Mouse (Mus musculus): ENCODE measurements around the gene Dab1. TPM values are rescaled to one million over a fixed set of nuclear protein-coding genes. Genes with fewer than 3 reads are reported as not detected.

The Dab1 gene
- polyA plus RNA-seq, 1 experiment from 2014 or later, result 1.2 TPM

GRCm38 (mm10) chr4:104529905-104530646, 910.9 kb downstream of the Dab1 start:
- Histone ChIP-seq H3K36me3 (no peaks in the 10 kb centered on the region), H3K4me3 (no peak overlapping the region), H3K4me1 (replicated peaks) (no peaks in the 10 kb centered on the region), H3K9me3 (replicated peaks) (no peaks in the 10 kb centered on the region), H3K9ac (no peak overlapping the region), H3K27me3 (no peaks in the 10 kb centered on the region), H3K4me2 (no peak overlapping the region), H3K27ac (no peak overlapping the region)
- WGBS, result 81% methylated on average over 4 of the region's 4 CpGs
- no peak for ATAC-seq (replicated peaks; ENCODE audit: insufficient number of reproducible peaks, insufficient read depth, low FRiP score, low read depth)

GRCm38 (mm10) chr4:104532846-104533245, 913.7 kb downstream of the Dab1 start:
- H3K4me2 ChIP-seq, result no peak overlapping the region
- H3K4me3 ChIP-seq, result no peak overlapping the region
- no peaks in the 10 kb centered on the region for H3K36me3 ChIP-seq
- 82% methylated on average over 4 of the region's 4 CpGs for WGBS
- no peaks in the 10 kb centered on the region for H3K27me3 ChIP-seq
- ATAC-seq (replicated peaks; ENCODE audit: insufficient number of reproducible peaks, insufficient read depth, low FRiP score, low read depth), result no peak
- no peak overlapping the region for H3K9ac ChIP-seq
- no peaks in the 10 kb centered on the region for H3K4me1 ChIP-seq (replicated peaks)
- H3K9me3 ChIP-seq (replicated peaks), result no peaks in the 10 kb centered on the region
- no peak overlapping the region for H3K27ac ChIP-seq

- WGBS, result 75% methylated on average over 3 of the region's 3 CpGs
- H3K4me3 ChIP-seq, result no peak overlapping the region
Observed at GRCm38 (mm10) chr4:104538420-104538819, 919.3 kb downstream of the Dab1 start.

GRCm38 (mm10) chr4:104539047-104539446, 919.9 kb downstream of the Dab1 start:
- H3K4me3 ChIP-seq, result no peak overlapping the region
- no peaks in the 10 kb centered on the region for H3K9me3 ChIP-seq (replicated peaks)
- H3K27me3 ChIP-seq, result no peaks in the 10 kb centered on the region
- H3K9ac ChIP-seq, result no peak overlapping the region
- H3K4me2 ChIP-seq, result no peak overlapping the region
- no peaks in the 10 kb centered on the region for H3K36me3 ChIP-seq
- ATAC-seq (replicated peaks; ENCODE audit: insufficient number of reproducible peaks, insufficient read depth, low FRiP score, low read depth), result no peak
- no peak overlapping the region for H3K27ac ChIP-seq
- no peaks in the 10 kb centered on the region for H3K4me1 ChIP-seq (replicated peaks)
- 56% methylated on average over 2 of the region's 2 CpGs for WGBS

More at GRCm38 (mm10) chr4:104538420-104538819, 919.3 kb downstream of the Dab1 start:
- no peak overlapping the region for H3K9ac ChIP-seq
- H3K36me3 ChIP-seq, result no peaks in the 10 kb centered on the region
- no peaks in the 10 kb centered on the region for H3K9me3 ChIP-seq (replicated peaks)
- H3K4me1 ChIP-seq (replicated peaks), result no peaks in the 10 kb centered on the region
- ATAC-seq (replicated peaks; ENCODE audit: insufficient number of reproducible peaks, insufficient read depth, low FRiP score, low read depth), result no peak
- no peak overlapping the region for H3K4me2 ChIP-seq
- H3K27me3 ChIP-seq, result no peaks in the 10 kb centered on the region
- no peak overlapping the region for H3K27ac ChIP-seq

GRCm38 (mm10) chr4:104547091-104547490, 927.9 kb downstream of the Dab1 start:
- WGBS, result 79% methylated on average over 5 of the region's 5 CpGs
- ATAC-seq (replicated peaks; ENCODE audit: insufficient number of reproducible peaks, insufficient read depth, low FRiP score, low read depth), result no peak
- H3K9me3 ChIP-seq (replicated peaks), result no peaks in the 10 kb centered on the region
- no peaks in the 10 kb centered on the region for H3K36me3 ChIP-seq
- H3K4me3 ChIP-seq, result no peak overlapping the region
- no peaks in the 10 kb centered on the region for H3K27me3 ChIP-seq
- no peak overlapping the region for H3K27ac ChIP-seq
- no peak overlapping the region for H3K9ac ChIP-seq
- no peaks in the 10 kb centered on the region for H3K4me1 ChIP-seq (replicated peaks)
- H3K4me2 ChIP-seq, result no peak overlapping the region

GRCm38 (mm10) chr4:104548287-104548686, 929.1 kb downstream of the Dab1 start:
- H3K4me3 ChIP-seq, result no peak overlapping the region
- no peaks in the 10 kb centered on the region for H3K4me1 ChIP-seq (replicated peaks)
- WGBS, result 89% methylated on average over 1 of the region's 1 CpGs
- H3K4me2 ChIP-seq, result no peak overlapping the region
- H3K27ac ChIP-seq, result no peak overlapping the region
- H3K9ac ChIP-seq, result no peak overlapping the region
- no peak for ATAC-seq (replicated peaks; ENCODE audit: insufficient number of reproducible peaks, insufficient read depth, low FRiP score, low read depth)
- no peaks in the 10 kb centered on the region for H3K36me3 ChIP-seq
- H3K9me3 ChIP-seq (replicated peaks), result no peaks in the 10 kb centered on the region
- H3K27me3 ChIP-seq, result no peaks in the 10 kb centered on the region

- Histone ChIP-seq H3K27ac (no peak overlapping the region), H3K4me2 (no peak overlapping the region), H3K27me3 (no peaks in the 10 kb centered on the region), H3K4me3 (no peak overlapping the region), H3K9me3 (replicated peaks) (no peaks in the 10 kb centered on the region), H3K9ac (no peak overlapping the region), H3K4me1 (replicated peaks) (no peaks in the 10 kb centered on the region), H3K36me3 (no peaks in the 10 kb centered on the region)
- no peak for ATAC-seq (replicated peaks; ENCODE audit: insufficient number of reproducible peaks, insufficient read depth, low FRiP score, low read depth)
- 47% methylated on average over 4 of the region's 4 CpGs for WGBS
Observed at GRCm38 (mm10) chr4:104550581-104551205, 931.5 kb downstream of the Dab1 start.

GRCm38 (mm10) chr4:104551390-104552070, 932.4 kb downstream of the Dab1 start:
- WGBS, result 86% methylated on average over 17 of the region's 17 CpGs
- H3K4me2 ChIP-seq, result no peak overlapping the region
- no peak overlapping the region for H3K27ac ChIP-seq
- ATAC-seq (replicated peaks; ENCODE audit: insufficient number of reproducible peaks, insufficient read depth, low FRiP score, low read depth), result no peak
- H3K9me3 ChIP-seq (replicated peaks), result no peaks in the 10 kb centered on the region
- no peaks in the 10 kb centered on the region for H3K36me3 ChIP-seq
- H3K9ac ChIP-seq, result no peak overlapping the region
- no peaks in the 10 kb centered on the region for H3K27me3 ChIP-seq
- no peaks in the 10 kb centered on the region for H3K4me1 ChIP-seq (replicated peaks)
- no peak overlapping the region for H3K4me3 ChIP-seq

GRCm38 (mm10) chr4:104555408-104555807, 936.2 kb downstream of the Dab1 start:
- Histone ChIP-seq H3K27me3 (no peaks in the 10 kb centered on the region), H3K4me1 (replicated peaks) (no peaks in the 10 kb centered on the region), H3K9me3 (replicated peaks) (no peaks in the 10 kb centered on the region), H3K4me2 (no peak overlapping the region), H3K27ac (no peak overlapping the region), H3K9ac (no peak overlapping the region), H3K36me3 (no peaks in the 10 kb centered on the region), H3K4me3 (no peak overlapping the region)
- no peak for ATAC-seq (replicated peaks; ENCODE audit: insufficient number of reproducible peaks, insufficient read depth, low FRiP score, low read depth)
- 60% methylated on average over 2 of the region's 2 CpGs for WGBS

GRCm38 (mm10) chr4:104563512-104563911, 944.4 kb downstream of the Dab1 start:
- Histone ChIP-seq H3K9me3 (replicated peaks) (no peaks in the 10 kb centered on the region), H3K9ac (no peak overlapping the region), H3K4me2 (no peak overlapping the region), H3K36me3 (no peaks in the 10 kb centered on the region), H3K27ac (no peak overlapping the region), H3K4me1 (replicated peaks) (no peaks in the 10 kb centered on the region), H3K27me3 (no peaks in the 10 kb centered on the region), H3K4me3 (no peak overlapping the region)
- no peak for ATAC-seq (replicated peaks; ENCODE audit: insufficient number of reproducible peaks, insufficient read depth, low FRiP score, low read depth)
- WGBS, result 75% methylated on average over 5 of the region's 5 CpGs

GRCm38 (mm10) chr4:104570523-104570922, 951.4 kb downstream of the Dab1 start:
- Histone ChIP-seq H3K27ac (no peak overlapping the region), H3K36me3 (no peaks in the 10 kb centered on the region), H3K4me3 (no peak overlapping the region), H3K9me3 (replicated peaks) (no peaks in the 10 kb centered on the region), H3K4me1 (replicated peaks) (no peaks in the 10 kb centered on the region), H3K9ac (no peak overlapping the region), H3K27me3 (no peaks in the 10 kb centered on the region), H3K4me2 (no peak overlapping the region)
- ATAC-seq (replicated peaks; ENCODE audit: insufficient number of reproducible peaks, insufficient read depth, low FRiP score, low read depth), result no peak
- WGBS, result 57% methylated on average over 4 of the region's 4 CpGs

All from heart, embryonic 15.5 days (tissue).